Comparison of ENCODE assay signal across 8 mouse cellular contexts in the genomic region with DNA sequence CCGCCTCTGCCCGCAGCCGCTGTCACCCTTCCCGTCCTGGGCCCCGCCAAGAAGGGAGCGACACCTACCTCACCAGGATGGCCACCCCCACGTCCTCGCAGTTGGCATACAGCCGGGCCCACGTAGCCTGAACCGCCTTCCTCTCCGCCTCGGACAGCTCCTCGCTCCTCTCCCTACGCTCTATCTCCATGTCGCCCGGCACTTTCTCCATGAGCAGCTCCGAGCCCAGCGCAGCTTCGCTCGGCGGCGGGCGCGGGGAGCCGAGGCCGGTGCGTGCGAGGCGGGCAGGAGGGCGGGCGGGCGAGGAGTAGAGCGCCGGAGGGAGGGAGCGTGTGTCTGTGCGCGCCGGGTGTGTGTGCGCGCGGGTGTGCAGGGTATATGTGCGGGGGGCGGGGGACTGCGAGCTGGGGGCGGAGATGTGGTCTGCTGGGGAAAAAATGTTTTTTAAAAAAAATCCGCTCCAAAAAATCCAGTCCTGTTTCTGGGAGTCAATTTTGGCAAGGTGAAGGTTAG. TPM values are rescaled to one million over a fixed set of nuclear protein-coding genes. Genes with fewer than 3 reads are reported as not detected.
DNase-seq lines count a peak whose midpoint lies in the region; ATAC-seq and TF ChIP-seq lines count a peak whose summit lies in the region.

No protein-coding gene starts in this region.

- H3K4me2 ChIP-seq in hindbrain, embryonic 16.5 days (ENCODE audit: low read length): peak overlapping the region; percentile 89
- peak overlapping the region; percentile 98 for H3K4me2 ChIP-seq in lung, embryonic 16.5 days (ENCODE audit: low read depth, low read length)
- peak overlapping the region; percentile 91 for H3K4me2 ChIP-seq in stomach, embryonic 14.5 days (replicated peaks; ENCODE audit: low read depth, low read length)

- peak overlapping the region; percentile 48 for H3K4me3 ChIP-seq in bone marrow macrophage, adult 2 months (ENCODE audit: insufficient read depth, low read length)
- peak overlapping the region; percentile 65 for H3K4me3 ChIP-seq in forebrain, embryonic 10.5 days
- H3K4me3 ChIP-seq in hindbrain, embryonic 16.5 days (ENCODE audit: low read length): peak overlapping the region; percentile 68
- peak overlapping the region; percentile 61 for H3K4me3 ChIP-seq in lung, embryonic 16.5 days (ENCODE audit: low read length)
- H3K4me3 ChIP-seq in stomach, embryonic 14.5 days (ENCODE audit: low read depth, low read length): peak overlapping the region; percentile 53

- ATAC-seq in hindbrain, embryonic 16.5 days: 0 out of 2 replicates have a peak, but pooled peaks have one; percentile 37
- no peak for ATAC-seq in lung, embryonic 16.5 days (ENCODE audit: low read depth)
- ATAC-seq in stomach, embryonic 14.5 days (ENCODE audit: insufficient number of reproducible peaks, insufficient read depth, low FRiP score, low read depth): no peak

- H3K4me1 ChIP-seq in bone marrow macrophage, adult 2 months (ENCODE audit: control insufficient read depth, insufficient read depth, low read length): no peaks in the 10 kb centered on the region
- H3K4me1 ChIP-seq in forebrain, embryonic 10.5 days: peaks cover 66% of the 10 kb centered on the region
- H3K4me1 ChIP-seq in hindbrain, embryonic 16.5 days (ENCODE audit: control insufficient read depth, insufficient read depth, low read depth, low read length): peaks cover 27% of the 10 kb centered on the region
- H3K4me1 ChIP-seq in lung, embryonic 16.5 days (replicated peaks; ENCODE audit: control insufficient read depth, insufficient read depth, low read length): peaks cover 27% of the 10 kb centered on the region
- H3K4me1 ChIP-seq in stomach, embryonic 14.5 days (ENCODE audit: control insufficient read depth, insufficient read depth, low read length): peaks cover 24% of the 10 kb centered on the region; the same call in 1 of the 2 replicates

- TF ChIP-seq POLR2A in bone marrow macrophage, adult 2 months (IDR thresholded peaks at IDR 0.05; ENCODE audit: borderline replicate concordance, low read depth, low read length): no peak

- no peak for TF ChIP-seq CTCF in bone marrow macrophage, adult 2 months (IDR thresholded peaks at IDR 0.05; ENCODE audit: low read depth, low read length)

- no peak overlapping the region for H3K27ac ChIP-seq in bone marrow macrophage, adult 2 months (ENCODE audit: insufficient read depth, low read depth, low read length)
- peak overlapping the region; percentile 74 for H3K27ac ChIP-seq in forebrain, embryonic 10.5 days
- peak overlapping the region; percentile 57 for H3K27ac ChIP-seq in hindbrain, embryonic 16.5 days (ENCODE audit: low read depth, low read length)
- no peak overlapping the region for H3K27ac ChIP-seq in lung, embryonic 16.5 days (ENCODE audit: low read length)
- no peak overlapping the region for H3K27ac ChIP-seq in stomach, embryonic 14.5 days (ENCODE audit: low read length)

- H3K27me3 ChIP-seq in forebrain, embryonic 10.5 days (ENCODE audit: poor library complexity, severe bottlenecking): peaks cover 75% of the 10 kb centered on the region
- H3K27me3 ChIP-seq in hindbrain, embryonic 16.5 days (replicated peaks; ENCODE audit: control insufficient read depth, insufficient read depth, low read length): peaks cover 2% of the 10 kb centered on the region; the same call in 1 of the 2 replicates
- peaks cover 31% of the 10 kb centered on the region for H3K27me3 ChIP-seq in lung, embryonic 16.5 days (ENCODE audit: control insufficient read depth, insufficient read depth, low read depth, low read length)
- H3K27me3 ChIP-seq in stomach, embryonic 14.5 days (ENCODE audit: control insufficient read depth, insufficient read depth, low read length): no peaks in the 10 kb centered on the region

- peak overlapping the region; percentile 95 for H3K9ac ChIP-seq in hindbrain, embryonic 16.5 days (ENCODE audit: low read depth, low read length)
- H3K9ac ChIP-seq in lung, embryonic 16.5 days (ENCODE audit: low read length): peak overlapping the region; percentile 74
- H3K9ac ChIP-seq in stomach, embryonic 14.5 days (replicated peaks; ENCODE audit: low read depth, low read length): peak overlapping the region; percentile 28; the same call in 1 of the 2 replicates

- 1% methylated on average over 47 of the region's 47 CpGs for WGBS in forebrain, embryonic 10.5 days
- under 1% methylated on average over 45 of the region's 47 CpGs for WGBS in hindbrain, embryonic 16.5 days
- under 1% methylated on average over 46 of the region's 47 CpGs for WGBS in lung, embryonic 16.5 days
- WGBS in stomach, embryonic 14.5 days: under 1% methylated on average over 46 of the region's 47 CpGs

- peak; percentile 55 to 69 for DNase-seq in layer of hippocampus, postnatal 10 days (ENCODE audit: low spot score in 2 of 2)
- DNase-seq in layer of hippocampus, postnatal 14 days (ENCODE audit: low spot score in 2 of 2): no peak
- DNase-seq in forebrain, embryonic 10.5 days (ENCODE audit: extremely low spot score, low spot score): peak; percentile 55
- DNase-seq in spleen, adult 18-20 months: no peak

- no peaks in the 10 kb centered on the region for H3K36me3 ChIP-seq in forebrain, embryonic 10.5 days (replicated peaks)
- H3K36me3 ChIP-seq in hindbrain, embryonic 16.5 days (ENCODE audit: control insufficient read depth, insufficient read depth, low read length): no peaks in the 10 kb centered on the region
- H3K36me3 ChIP-seq in lung, embryonic 16.5 days (ENCODE audit: control insufficient read depth, insufficient read depth, low read length): no peaks in the 10 kb centered on the region
- no peaks in the 10 kb centered on the region for H3K36me3 ChIP-seq in stomach, embryonic 14.5 days (ENCODE audit: control insufficient read depth, insufficient read depth, low read length)

- no peaks in the 10 kb centered on the region for H3K9me3 ChIP-seq in forebrain, embryonic 10.5 days
- no peaks in the 10 kb centered on the region for H3K9me3 ChIP-seq in hindbrain, embryonic 16.5 days (ENCODE audit: control insufficient read depth, low read length)
- no peaks in the 10 kb centered on the region for H3K9me3 ChIP-seq in lung, embryonic 16.5 days (ENCODE audit: control insufficient read depth, low read length)
- H3K9me3 ChIP-seq in stomach, embryonic 14.5 days (ENCODE audit: control insufficient read depth, low read depth, low read length): no peaks in the 10 kb centered on the region

RNA-seq across cellular contexts. Expression of a gene that starts 0.3 kb away (rescaled TPM):
- 10 to 100 TPM; 33.0 to 42.3 TPM for total RNA-seq in layer of hippocampus, postnatal 10 days (2021)
- total RNA-seq in layer of hippocampus, postnatal 14 days (2021): 10 to 100 TPM; 48.9 to 52.1 TPM
- not detected in 2 replicates for polyA plus RNA-seq in bone marrow macrophage, adult 2 months (2012; ENCODE audit: insufficient read depth, insufficient read length, missing spikeins)
- 2.5 and 2.9 TPM in 2 replicates for polyA plus RNA-seq in forebrain, embryonic 10.5 days (2016; fragmentation: Nextera tagmentation; extraction: Ambion mirVana)
- 34.4 and 37.4 TPM in 2 replicates for polyA plus RNA-seq in hindbrain, embryonic 16.5 days (2015; fragmentation: Nextera tagmentation; extraction: Ambion mirVana)
- 13.3 TPM in 2 replicates for polyA plus RNA-seq in lung, embryonic 16.5 days (2015; fragmentation: Nextera tagmentation; extraction: Ambion mirVana)
- 19.9 and 20.8 TPM in 2 replicates for polyA plus RNA-seq in stomach, embryonic 14.5 days (2014; fragmentation: Nextera tagmentation; extraction: Ambion mirVana)

RNA-seq across cellular contexts. Expression of a gene that starts 0.4 kb away (rescaled TPM):
- total RNA-seq in layer of hippocampus, postnatal 10 days (2021): 1 to 10 TPM; 3.4 to 3.8 TPM
- 1 to 10 TPM; 4.6 to 5.0 TPM for total RNA-seq in layer of hippocampus, postnatal 14 days (2021)
- not detected in 2 replicates for polyA plus RNA-seq in bone marrow macrophage, adult 2 months (2012; ENCODE audit: insufficient read depth, insufficient read length, missing spikeins)
- polyA plus RNA-seq in forebrain, embryonic 10.5 days (2016; fragmentation: Nextera tagmentation; extraction: Ambion mirVana): 0.62 and 1.1 TPM in 2 replicates
- polyA plus RNA-seq in hindbrain, embryonic 16.5 days (2015; fragmentation: Nextera tagmentation; extraction: Ambion mirVana): 3.1 and 4.2 TPM in 2 replicates
- 5.0 and 11.0 TPM in 2 replicates for polyA plus RNA-seq in lung, embryonic 16.5 days (2015; fragmentation: Nextera tagmentation; extraction: Ambion mirVana)
- polyA plus RNA-seq in stomach, embryonic 14.5 days (2014; fragmentation: Nextera tagmentation; extraction: Ambion mirVana): 1.2 and 1.7 TPM in 2 replicates

RNA-seq across cellular contexts. Expression of a gene that starts 26.9 kb away (rescaled TPM):
- total RNA-seq in layer of hippocampus, postnatal 10 days (2021): 1 to 10 TPM in 1 of 2 experiments, under 1 TPM in 1; 0.94 to 1.5 TPM
- 1 to 10 TPM; 1.6 to 1.7 TPM for total RNA-seq in layer of hippocampus, postnatal 14 days (2021)
- 37.5 and 39.0 TPM in 2 replicates for polyA plus RNA-seq in bone marrow macrophage, adult 2 months (2012; ENCODE audit: insufficient read depth, insufficient read length, missing spikeins)
- polyA plus RNA-seq in forebrain, embryonic 10.5 days (2016; fragmentation: Nextera tagmentation; extraction: Ambion mirVana): 3.5 and 4.0 TPM in 2 replicates
- polyA plus RNA-seq in hindbrain, embryonic 16.5 days (2015; fragmentation: Nextera tagmentation; extraction: Ambion mirVana): 1.7 and 2.1 TPM in 2 replicates
- polyA plus RNA-seq in lung, embryonic 16.5 days (2015; fragmentation: Nextera tagmentation; extraction: Ambion mirVana): 17.9 and 19.6 TPM in 2 replicates
- 4.5 and 6.2 TPM in 2 replicates for polyA plus RNA-seq in stomach, embryonic 14.5 days (2014; fragmentation: Nextera tagmentation; extraction: Ambion mirVana)

Comparison
In these comparisons a context has a peak if more than half of its experiments do, and no peak if none do; other contexts are left out.
1. DNase-seq: peak in layer of hippocampus, postnatal 10 days (2 of 2) and forebrain, embryonic 10.5 days (single experiment); none in layer of hippocampus, postnatal 14 days (0 of 2) and spleen, adult 18-20 months (0 of 2).
2. H3K27ac ChIP-seq: peak in forebrain, embryonic 10.5 days (single experiment) and hindbrain, embryonic 16.5 days (single experiment); none in bone marrow macrophage, adult 2 months (single experiment), lung, embryonic 16.5 days (single experiment) and stomach, embryonic 14.5 days (single experiment).
3. H3K9ac ChIP-seq: peak in every context shown above with its lines; median percentile 95 in hindbrain, embryonic 16.5 days; 74 in lung, embryonic 16.5 days; 28 in stomach, embryonic 14.5 days.
4. Peak in every context shown above with its lines, with median percentiles within 50 percentile points of each other: H3K4me3 ChIP-seq and H3K4me2 ChIP-seq.